Mouse (Mus musculus) c-Kit-positive CD71-positive TER-119-positive erythroid progenitor cells, embryonic 14.5 days (primary cell): ENCODE results near the gene Thumpd2.

Experiments
- DNase-seq: peaks from one replicate; pipeline ENCODE4 v3.0.0-alpha.2; 2013; ENCODE audit warnings: low spot score

The Thumpd2 gene

DNA sequence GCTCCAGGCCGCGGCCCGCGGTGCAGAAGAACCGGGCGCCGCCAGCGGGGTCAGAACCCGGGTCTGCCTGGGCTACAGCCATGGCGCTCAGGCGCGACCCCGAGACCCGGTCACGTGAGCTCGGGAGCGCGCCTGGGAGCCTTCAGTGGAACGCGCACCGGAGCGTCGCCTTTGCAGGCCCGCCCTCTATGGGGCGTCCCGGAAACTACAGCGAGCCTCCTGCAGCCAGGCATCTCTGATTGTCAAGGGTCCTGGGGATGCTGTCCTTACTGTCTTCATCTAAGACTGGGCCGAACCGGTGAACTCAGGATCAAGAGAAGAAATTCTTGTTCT lies at the start of gene Thumpd2:
Gene Thumpd2, minus strand, starts transcription at position 104 of the 333 bp plus-strand sequence.
- peak; percentile 88 for DNase-seq

DNA sequence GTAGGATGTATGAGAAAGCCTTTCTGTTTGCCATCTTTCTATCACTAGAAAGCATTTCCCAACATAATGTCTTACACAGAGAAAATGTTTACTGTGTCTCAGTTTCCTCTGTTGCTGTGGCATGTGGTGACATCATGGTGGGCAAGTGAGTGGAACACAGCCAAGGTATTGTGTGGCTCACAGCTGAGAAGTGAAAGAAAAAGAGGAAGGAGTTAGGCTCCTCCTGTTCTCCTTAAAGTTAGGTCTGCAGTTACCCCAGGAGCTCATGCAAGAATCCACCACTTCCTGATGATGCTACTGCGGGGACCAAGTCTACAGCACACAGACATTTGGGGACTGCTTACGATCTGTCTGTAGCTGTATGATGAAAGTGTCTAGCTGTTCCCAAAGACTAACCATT lies 39.4 kb upstream of the Thumpd2 start:
- DNase-seq, result no peak

DNA sequence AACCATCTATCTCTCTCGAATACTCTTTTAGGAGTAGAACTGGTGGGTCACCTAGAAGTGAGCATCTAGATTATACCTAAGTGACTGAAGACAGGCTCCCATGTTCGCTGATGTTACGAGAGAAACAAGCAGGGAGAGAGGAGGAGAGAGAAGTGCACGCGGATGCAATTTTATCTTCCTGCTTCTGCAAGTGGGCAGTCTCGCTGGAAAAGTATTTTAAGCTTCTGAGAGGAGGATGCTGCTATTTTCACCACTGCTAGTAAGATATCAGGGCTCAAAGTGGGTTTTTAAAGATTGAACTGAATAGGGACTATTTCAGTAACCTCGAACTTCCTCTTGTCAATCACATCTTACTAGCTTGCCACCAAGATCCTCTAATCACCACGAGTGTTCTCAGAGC lies 38.0 kb upstream of the Thumpd2 start:
- no peak for DNase-seq

DNA sequence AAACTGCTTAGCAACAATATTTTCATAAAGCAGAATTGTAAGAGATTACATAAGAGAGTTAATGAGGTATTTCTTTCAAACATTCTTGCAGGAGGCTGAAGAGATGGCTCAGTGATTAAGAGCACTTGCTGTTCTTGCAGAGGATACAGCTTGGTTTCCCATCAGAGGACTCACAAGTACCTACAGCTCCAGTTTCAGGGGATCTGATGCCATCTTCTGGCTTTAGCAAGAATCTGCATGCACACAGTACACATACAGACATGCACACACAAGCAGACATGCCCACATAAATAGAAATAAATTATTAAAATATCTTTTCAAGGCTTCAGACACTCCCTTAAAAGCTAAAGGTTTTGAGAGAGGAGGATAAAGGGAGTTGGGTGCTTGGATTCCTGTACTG lies 33.6 kb upstream of the Thumpd2 start:
- no peak for DNase-seq

DNA sequence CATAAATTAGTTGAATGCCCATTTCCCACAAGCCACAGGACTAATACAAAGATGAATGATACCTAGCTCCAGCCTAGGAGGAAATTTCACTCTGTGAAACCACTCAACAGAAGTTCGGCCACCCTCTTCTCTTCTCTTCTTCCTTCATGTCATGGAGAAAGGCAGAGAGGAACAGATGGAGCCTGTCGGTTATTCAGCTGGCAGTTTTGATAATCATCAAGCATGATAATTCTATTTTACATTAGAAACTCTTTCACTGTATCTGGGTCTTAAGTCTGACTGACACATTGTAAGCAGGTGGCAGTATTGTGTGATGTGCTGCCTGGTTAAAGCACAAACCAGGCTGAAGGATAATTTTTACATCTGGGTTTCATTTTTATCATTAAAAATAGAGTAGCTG lies 31.6 kb upstream of the Thumpd2 start:
- no peak for DNase-seq

DNA sequence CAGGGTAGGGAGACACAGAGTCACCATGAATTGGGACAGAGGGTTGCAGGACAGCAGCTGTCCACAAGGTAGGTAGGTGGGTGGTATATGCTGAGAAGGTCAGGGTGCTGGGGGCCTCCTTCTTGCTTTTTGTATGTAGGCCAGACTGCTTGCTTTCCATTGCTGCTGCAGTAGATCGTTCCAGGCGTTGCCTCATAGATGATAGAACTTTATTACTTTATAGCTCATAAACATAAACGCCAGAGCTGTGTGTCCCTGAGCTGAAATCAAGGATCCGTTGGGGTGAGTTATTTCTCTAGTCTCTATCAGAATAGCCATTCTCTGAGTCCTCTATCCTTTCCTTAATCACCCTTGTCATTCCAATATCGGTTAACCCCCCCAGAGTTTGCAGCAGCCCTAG lies 27.9 kb upstream of the Thumpd2 start:
- no peak for DNase-seq

DNA sequence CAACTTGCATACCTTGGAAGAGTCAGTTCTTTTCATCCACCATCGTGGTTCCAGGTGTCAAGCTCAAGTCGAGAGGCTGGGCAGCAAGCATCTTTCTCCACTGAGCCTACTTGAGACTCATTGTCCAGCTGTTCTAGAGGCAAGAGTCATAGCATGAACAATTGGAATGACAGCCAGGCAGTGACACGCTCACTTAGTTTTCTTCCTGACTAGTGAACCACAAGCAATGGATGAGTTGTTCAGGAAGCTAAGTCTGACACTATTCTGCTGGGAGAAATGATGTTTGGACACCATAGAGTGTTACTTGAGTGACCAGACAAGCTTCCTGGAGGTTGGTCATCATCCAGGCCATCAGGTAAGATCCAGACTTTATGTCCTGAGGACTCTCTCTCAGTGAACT lies 24.0 kb upstream of the Thumpd2 start:
- no peak for DNase-seq

DNA sequence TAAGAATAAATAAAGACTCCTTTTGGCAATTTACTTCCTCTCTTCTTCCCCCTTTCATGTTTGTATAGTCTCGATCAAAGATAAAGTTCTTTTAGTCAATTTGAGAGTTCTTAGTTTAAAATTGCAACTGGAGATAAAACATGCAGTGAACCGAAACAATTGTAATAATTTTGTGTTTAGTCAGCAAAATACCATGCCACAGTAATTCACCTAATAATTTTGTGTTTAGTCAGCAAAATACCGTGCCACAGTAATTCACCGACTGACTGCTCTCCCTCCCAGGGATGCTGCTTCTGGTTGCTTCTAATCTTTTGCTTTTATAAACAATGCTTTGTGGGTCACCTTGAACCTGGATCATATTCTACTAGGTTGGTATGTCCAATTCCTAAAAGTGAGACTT lies 22.9 kb upstream of the Thumpd2 start:
- DNase-seq, result no peak

DNA sequence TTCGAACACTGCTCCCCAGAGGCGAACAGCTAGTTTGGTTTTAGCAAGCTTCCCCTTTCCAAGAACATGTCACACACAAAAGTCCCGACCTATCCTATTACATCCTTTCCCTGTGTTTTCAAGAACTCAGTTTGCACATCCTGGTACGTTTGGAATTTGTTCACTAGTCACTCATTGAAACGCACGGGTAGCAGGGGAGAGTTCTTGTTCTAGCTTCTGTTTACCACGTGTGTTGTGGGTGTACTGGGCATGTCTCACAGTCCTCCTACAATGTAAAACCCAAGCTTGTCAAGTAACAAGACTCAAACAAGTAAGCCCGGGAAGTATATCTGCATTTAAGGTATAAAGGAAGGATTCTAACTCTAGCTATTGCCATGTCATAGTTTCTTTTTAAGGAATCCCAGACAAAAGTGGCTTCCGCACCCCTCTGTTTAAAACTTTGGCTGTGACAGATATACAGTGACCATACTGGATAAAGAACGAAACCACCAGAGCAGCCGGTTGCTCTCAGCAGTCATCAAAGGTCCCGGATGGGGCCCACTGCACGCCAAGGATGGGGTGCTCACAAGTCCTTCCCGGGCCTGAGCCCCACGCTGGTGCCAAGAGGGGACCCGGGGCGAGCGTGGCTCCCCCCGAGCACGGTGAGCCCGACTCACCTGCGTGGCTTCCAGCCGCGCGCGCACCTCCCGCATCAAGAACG lies 453 bp downstream of the Thumpd2 start:
- DNase-seq, result peak; percentile 47

DNA sequence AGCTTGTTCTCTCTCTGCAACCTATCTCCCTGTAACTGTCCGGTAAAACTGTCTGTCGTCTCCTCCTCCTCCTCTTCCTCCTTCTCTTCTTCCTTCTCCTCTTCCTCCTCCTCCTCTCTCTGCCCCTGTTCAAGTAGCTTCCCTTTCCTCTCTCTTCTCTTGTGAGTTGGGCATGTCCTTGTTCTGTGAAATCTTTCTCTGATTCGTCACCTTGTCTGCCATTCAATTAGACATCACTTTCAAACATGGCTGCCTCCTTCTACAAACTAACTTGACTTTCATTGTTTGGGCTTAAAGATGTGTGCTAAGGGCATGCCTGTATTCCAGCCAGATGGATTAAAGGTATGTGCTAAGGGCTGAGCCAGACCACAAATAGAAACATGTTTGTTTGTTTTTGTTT lies 1.5 kb downstream of the Thumpd2 start:
- DNase-seq, result no peak

DNA sequence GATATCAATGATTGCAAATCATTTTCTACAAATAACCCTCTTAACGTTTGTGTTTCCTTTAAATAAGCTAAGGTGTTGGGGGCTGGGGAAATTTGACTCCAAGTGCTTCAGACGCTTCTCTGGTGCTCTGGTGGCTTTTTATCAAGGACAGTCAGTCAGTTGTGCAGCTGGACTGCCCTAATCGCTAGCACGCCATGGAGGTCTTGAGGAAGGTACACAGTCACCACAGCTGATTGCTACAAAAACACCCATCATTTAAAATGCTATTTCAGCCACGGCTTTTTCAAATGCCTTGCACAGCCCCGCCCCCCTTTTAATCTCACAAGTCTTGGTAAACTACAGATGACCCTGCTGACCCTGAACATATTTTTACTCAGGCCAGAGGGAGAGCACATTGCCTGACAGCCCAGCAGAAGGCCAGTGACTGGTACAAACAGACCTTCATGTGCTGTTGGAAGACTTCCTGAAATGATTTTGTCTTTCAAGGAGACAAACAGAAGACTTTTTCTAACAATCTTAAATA lies 2.5 kb downstream of the Thumpd2 start:
- DNase-seq, result no peak

DNA sequence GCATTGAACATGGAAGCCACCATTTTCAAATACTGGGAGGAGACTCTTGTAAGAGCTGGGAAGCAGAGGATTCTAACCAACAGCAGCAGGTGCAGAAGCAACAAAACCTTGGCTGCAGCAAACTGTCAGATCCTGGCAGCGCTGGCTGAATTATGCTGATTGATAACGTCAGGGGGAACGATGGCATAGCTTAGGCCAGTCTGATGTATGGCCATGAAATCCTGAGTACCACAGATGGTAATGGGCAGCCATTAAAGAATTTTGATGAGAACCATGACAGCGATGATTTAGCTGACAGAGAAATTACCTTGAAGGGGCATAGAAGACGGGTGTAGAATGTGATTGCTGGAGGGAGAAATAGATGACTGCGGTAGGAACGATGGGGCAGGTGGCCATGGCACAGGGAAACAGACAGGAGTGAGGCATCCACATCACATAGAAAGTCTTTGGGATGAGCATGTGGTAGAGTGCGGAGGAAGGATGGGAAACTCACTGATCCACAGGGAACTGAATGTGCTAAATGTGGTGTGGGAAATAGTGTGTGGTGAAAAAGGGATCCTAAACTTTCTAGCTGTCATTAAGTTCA lies 8.0 kb downstream of the Thumpd2 start:
- no peak for DNase-seq

DNA sequence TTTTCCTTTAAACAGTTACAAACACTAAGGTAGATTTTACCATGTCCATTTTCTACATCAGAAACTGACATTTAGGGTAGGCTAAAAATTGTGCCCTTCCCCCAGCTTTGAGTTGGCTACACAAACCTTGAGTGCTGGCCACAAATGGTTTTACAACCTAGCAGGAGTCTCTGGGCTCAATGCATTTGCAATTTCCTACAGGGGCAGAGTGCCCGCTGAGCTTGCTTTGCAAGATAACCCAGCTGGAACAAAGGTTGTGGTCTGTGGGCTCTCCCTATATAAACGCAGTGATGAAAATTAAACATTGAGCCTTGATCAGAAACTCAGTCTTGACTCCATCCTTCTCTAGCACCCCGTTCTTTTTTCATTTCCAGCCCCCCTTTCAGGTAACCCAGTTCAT lies 8.8 kb downstream of the Thumpd2 start:
- DNase-seq, result no peak

DNA sequence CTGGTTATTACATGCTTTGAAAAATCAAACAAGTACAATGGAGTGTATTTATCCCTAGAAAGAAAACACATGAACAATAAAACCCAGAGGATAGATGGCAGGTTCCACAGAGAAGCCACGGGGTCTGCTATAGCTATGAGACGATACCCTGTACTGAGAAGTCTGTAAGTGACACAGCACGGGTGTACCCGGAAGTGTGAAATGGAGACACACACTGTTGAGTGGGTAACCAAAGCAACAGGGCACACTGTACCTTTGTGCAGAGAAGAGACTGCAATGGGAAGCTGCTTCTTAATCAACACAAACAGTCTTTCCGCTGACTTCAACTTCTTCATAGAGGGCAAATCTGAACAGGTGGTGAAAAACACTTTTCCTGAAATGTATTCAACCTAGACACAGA lies 9.4 kb downstream of the Thumpd2 start:
- no peak for DNase-seq

DNA sequence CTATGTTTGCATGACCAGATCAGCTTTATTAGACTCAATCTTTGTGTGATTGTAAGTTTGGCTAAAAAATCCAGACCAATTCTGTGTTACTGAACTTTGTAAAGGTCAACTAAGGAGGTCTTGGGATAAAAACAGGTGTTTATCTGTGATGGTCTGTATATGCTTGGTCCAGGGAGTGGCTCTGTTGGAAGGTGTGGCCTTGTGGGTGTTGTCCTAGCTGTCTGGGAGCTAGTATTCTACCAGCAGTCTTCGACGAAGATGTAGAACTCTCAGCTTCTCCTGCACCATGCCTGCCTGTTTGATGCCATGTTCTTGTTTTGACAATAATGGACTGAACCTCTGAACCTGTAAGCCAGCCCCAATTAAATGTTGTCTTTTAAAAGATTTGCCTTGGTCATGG lies 11.6 kb downstream of the Thumpd2 start:
- DNase-seq, result peak; percentile 12

DNA sequence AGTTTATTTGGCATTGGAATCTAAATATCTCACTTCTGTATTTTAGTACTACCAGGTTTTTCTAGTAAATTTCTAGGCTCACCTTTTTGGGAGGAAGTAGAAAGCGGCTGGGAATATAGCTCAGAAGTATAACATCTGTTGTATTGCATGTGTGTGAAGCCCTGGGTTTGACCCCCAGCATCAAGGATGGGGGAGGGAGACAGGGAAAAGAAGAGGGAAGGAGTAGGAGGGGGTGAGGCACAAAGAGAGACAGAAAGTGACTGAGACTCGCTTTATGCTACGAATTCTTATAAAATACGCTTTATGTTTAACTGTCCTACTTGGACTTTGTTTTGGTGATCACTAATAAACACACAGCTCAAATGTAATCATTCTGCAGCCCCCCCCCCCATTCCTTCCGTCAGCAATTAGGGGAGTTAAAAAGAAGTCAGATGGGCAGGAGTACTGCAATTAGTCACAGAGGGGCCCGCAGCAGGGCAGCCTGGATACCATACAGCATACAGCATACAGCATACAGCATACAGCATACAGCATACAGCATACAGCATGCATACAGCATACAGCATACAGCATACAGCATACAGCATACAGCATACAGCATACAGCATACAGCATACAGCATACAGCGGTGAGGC lies 16.8 kb downstream of the Thumpd2 start:
- DNase-seq, result no peak

DNA sequence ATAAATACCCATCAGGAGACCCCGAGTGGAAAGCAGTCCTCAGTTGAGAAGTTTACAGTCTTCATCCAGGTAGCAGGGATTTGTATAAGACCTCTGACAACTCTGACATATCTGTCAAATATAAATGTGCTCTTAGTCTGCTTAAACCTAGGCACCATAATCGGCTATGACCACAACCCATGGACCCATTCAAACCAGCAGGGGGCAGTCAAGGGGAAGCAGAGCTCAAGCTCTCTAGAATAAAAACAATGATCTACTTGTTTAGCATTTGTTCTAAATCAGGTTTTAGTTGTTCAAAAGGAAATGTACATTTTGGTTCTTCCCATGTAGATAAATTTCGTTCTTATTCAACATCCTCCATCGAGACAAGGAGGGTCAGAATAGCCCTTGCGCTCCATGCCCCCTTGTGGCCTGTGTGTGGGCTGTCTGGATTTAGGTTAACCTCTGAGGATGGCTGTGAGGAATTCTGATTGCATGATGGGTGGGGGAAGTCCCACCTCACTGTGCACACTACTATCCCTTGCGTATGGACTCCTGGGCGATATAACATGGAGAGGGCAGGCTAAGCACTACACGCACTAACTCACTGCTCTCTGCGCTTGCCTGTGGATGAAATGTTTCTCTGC lies 19.2 kb downstream of the Thumpd2 start:
- DNase-seq, result peak; percentile 27

DNA sequence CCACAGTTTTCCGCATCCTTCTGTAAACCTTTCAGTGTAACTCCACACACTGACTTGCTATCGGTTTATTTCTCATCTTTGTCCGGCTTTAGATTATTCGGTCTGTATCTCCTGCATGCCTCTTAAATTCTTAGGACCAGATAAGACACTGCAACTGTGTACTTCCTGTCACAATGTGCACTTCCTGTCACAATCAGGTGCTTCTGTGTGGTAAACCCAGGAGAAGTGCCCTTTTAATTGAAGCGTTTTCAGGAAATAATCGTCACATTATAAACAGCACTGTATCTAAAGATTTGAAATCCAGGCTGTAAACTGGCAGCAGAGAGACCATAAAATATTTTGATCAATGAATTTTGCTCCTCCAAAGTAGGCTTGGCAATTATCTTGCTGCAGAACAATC lies 19.8 kb downstream of the Thumpd2 start:
- no peak for DNase-seq

DNA sequence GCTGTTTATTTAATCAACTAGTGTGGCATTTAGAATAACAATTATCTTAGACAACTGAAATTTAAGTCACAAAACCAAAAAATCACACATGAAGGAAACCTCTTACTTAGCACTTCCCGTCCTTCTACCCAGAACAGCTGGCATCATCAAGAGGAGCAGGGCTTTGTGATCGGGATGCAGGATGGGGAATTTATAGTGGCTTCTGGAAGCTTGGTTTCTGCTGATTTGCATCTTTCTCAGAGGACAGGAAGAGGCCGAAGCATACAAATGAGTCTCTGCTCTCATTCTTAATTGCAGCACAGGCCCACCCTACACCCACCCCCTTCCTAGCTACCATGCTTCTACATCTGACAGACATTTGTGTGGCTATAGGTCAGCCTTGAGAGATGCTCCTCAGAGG lies 20.5 kb downstream of the Thumpd2 start:
- no peak for DNase-seq

DNA sequence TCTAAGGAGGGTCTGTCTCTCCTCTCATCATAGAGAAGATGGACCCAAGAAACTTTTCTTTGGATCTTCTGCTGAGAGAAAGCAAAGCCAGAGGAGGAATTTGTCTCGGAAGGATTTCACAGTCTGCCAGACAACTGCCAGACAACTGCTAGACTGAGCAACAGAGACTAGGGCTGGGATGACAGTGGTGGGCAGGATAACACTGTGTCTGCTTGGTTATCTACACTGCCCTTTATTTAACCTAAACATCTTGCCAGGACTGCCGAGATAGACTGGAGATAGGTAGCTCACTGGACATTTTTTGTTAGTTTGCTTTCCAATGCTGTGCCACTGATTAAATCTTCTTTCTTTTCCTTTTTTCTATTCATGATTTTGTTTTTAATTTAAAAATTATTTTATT lies 23.2 kb downstream of the Thumpd2 start:
- DNase-seq, result peak; percentile 31

DNA sequence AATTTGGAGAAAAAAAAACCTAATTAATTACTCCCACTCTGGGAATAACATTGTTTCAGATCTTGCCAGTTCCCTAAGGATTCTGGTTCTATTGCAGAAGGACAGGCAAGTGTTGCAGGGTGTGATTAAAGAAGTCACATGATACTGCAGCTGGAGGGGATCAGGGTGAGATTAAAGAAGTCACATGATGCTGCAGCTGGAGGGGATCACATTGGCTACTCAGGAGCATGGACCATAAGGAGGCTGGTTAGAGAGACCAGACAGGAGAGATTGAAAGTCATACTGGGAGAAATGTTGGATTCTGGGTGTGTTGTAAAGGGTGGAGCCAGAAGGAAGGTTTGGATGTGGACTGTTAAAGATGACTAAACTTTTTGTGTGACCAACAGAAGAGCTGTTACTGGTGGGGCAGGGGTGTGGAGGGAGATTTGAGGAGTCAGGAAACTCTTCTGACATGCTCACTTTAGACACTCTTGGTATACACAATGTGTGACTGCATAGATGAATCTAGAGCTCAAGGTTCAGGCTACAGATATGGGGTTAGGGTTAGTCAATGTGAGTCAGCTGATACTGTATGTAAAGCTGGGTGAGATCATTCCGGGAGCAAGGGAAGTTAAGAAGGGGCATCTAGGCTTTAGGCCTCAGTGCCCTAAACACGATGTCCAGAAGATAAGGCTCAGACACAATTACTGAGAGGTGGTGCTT lies 26.0 kb downstream of the Thumpd2 start:
- DNase-seq, result peak; percentile 29

DNA sequence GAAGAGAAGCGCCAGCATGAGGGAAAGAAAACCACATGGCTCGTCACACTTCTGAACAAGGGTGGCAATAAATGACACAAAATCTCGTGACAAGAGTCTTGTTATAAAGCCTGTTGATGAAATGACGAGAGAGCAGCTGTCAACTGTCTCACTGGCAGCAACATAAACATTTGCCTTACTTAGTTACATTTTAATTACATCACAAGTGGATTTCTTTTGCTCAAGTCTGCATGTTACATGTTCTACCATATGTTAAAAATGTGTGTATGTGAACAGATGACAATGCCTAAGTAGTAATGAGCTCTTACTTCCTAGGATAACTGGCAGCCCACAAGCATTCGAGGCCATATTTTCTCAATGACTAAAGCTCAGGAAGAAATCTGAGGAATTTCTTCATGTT lies 29.5 kb downstream of the Thumpd2 start:
- DNase-seq, result no peak

DNA sequence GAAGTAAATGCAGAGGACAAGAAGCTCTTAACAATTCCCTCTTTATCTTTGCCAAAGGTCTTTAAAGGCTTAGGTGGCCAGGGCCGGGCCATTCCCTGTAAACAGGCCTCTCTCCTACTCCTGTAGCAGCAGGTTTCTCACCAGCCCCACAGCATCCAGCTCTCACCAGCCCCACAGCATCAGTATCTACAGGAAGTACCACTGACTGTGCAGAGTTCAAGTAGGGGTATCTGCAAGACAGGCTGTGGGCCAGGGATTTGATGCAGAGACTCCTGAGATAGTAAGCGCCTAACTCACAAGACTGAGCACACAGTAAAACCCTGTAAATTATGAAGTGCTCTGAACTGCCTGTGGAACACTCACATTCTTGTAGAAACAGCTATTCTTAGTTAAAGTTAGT lies 31.9 kb downstream of the Thumpd2 start:
- no peak for DNase-seq
